Mouse (Mus musculus) bone marrow macrophage, adult 2 months (primary cell): ENCODE results near the gene Fkbp6. TPM values are rescaled to one million over a fixed set of nuclear protein-coding genes. Genes with fewer than 3 reads are reported as not detected.
"Not testable (repeated sequence)": the region's sequence is repeated elsewhere in the genome, so short reads cannot be mapped to it uniquely, and the experiment has no call there.

Experiments used
- H3K27ac ChIP-seq: 2 replicates; pipeline ENCODE4 v1.5.1; 2012; ENCODE audit warnings: low read depth, low read length; ENCODE audit not compliant: insufficient read depth
- H3K4me1 ChIP-seq: 2 replicates; pipeline ENCODE4 v1.6.1; 2012; ENCODE audit warnings: low read length; ENCODE audit not compliant: control insufficient read depth, insufficient read depth
- H3K4me3 ChIP-seq: 2 replicates; pipeline ENCODE4 v1.5.1; 2012; ENCODE audit warnings: mild to moderate bottlenecking, low read length, moderate library complexity; ENCODE audit not compliant: insufficient read depth
- CTCF ChIP-seq: IDR thresholded peaks from 2 replicates; pipeline ENCODE4 v1.5.1; 2012; ENCODE audit warnings: low read depth, mild to moderate bottlenecking, low read length, moderate library complexity
- POLR2A ChIP-seq: IDR thresholded peaks from 2 replicates; pipeline ENCODE4 v1.6.1; 2012; ENCODE audit warnings: mild to moderate bottlenecking, low read depth, low read length, borderline replicate concordance
- polyA plus RNA-seq: library from polyadenylated mRNA; stranded (reverse); fragments of >200 nt; gene quantifications from 2 replicates; pipeline ENCODE4 v1.2.4, GENCODE M21; 2012; ENCODE audit not compliant: missing spikeins, insufficient read depth, insufficient read length

Gene Fkbp6
- polyA plus RNA-seq, 1 experiment, result not detected

GRCm38 (mm10) chr5:135373601-135374000, 23.8 kb upstream of the Fkbp6 start:
- Histone ChIP-seq H3K4me3 (no peak overlapping the region), H3K4me1 (peaks cover 4% of the 10 kb centered on the region; the same call in 1 of the 2 replicates), H3K27ac (no peak overlapping the region)
- TF ChIP-seq CTCF (no peak), POLR2A (no peak)

DNA sequence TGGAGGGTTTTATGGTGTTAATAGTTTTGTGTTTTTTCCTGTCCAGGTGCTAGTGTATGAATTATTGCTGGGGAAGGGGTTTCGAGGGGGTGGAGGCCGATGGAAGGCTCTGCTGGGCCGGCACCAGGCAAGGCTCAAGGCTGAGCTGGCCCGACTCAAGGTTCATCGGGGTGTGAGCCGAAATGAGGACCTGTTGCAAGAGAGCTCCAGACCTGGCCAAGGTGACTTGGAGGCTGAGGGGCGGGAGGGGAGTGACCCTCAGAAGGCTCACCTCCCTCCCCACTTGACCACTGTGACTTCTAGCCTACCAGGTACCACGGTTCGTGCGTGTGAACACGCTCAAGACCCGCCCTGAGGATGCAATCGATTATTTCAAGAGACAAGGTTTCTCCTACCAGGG, 21.4 kb upstream of the Fkbp6 start:
- Histone ChIP-seq H3K27ac (no peak overlapping the region), H3K4me3 (no peak overlapping the region), H3K4me1 (peaks cover 4% of the 10 kb centered on the region; the same call in 1 of the 2 replicates)
- TF ChIP-seq CTCF (no peak), POLR2A (no peak)

GRCm38 (mm10) chr5:135369787-135370654, 20.2 kb upstream of the Fkbp6 start, which contains the start of gene Nsun5:
TSS of gene Nsun5 (plus strand) at chr5:135369953.
- Histone ChIP-seq H3K4me1 (peaks cover 4% of the 10 kb centered on the region; the same call in 1 of the 2 replicates), H3K27ac (peak within 1 kb of the TSS; percentile 79)
- TF ChIP-seq CTCF (no peak), POLR2A (no peak)

GRCm38 (mm10) chr5:135369196-135369595, 19.4 kb upstream of the Fkbp6 start:
- Histone ChIP-seq H3K4me3 (peak overlapping the region; percentile 99), H3K27ac (peak overlapping the region; percentile 79)
- H3K4me1 ChIP-seq, result not testable (repeated sequence)

More at GRCm38 (mm10) chr5:135369787-135370654, 20.2 kb upstream of the Fkbp6 start, which contains the start of gene Nsun5:
- peak within 1 kb of the TSS; percentile 99 for H3K4me3 ChIP-seq

DNA sequence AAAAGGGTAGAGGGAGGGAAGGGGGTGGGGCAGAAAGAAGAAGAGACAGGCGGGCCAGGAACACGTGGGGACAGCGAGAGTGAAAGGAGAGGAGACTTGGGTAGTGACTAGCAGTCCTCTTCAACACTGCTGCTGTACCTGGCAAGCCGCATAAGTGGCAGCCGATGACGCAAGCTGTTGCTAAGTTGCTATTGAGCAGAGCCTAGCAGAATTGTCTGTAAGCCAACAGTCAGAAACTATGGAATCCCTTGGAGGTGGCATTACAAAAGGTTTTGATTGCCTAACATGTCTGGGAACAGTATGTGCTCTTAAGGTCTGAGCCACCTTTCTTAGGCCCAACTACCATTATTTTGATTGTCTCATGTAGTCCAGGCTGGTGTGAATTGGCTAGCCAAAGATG, 18.5 kb upstream of the Fkbp6 start:
- H3K4me1 ChIP-seq, result peaks cover 4% of the 10 kb centered on the region; the same call in 1 of the 2 replicates
- no peak overlapping the region for H3K4me3 ChIP-seq
- no peak overlapping the region for H3K27ac ChIP-seq
- no peak for TF ChIP-seq CTCF
- TF ChIP-seq POLR2A, result no peak

DNA sequence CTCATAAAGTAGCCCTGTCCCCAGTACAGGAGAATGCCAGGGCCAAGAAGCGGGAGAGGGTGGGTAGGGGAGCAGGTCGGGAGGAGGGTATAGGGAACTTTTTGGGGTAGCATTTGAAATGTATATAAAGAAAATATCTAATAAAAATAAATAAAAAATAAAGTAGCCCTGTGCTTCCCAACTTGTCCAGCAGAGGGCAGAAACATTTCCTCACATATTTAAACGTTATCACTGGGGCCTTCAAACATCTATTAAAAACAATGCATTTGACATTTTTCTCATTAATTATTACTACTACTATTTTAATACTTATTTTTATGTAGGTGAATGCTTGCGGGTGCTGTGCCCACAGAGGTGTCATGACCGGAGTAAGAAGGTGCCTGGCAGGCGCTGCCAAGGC, 18.0 kb upstream of the Fkbp6 start:
- no peak for TF ChIP-seq POLR2A
- peak; percentile 16 for TF ChIP-seq CTCF
- peaks cover 4% of the 10 kb centered on the region; the same call in 1 of the 2 replicates for H3K4me1 ChIP-seq
- H3K27ac ChIP-seq, result no peak overlapping the region

GRCm38 (mm10) chr5:135363540-135363939, 13.7 kb upstream of the Fkbp6 start:
- Histone ChIP-seq H3K4me1 (no peaks in the 10 kb centered on the region), H3K4me3 (no peak overlapping the region), H3K27ac (no peak overlapping the region)
- TF ChIP-seq CTCF, result peak; percentile 43; the same call in 1 of the 2 replicates
- no peak for TF ChIP-seq POLR2A

More for the DNA sequence above, 18.0 kb upstream of the Fkbp6 start:
- H3K4me3 ChIP-seq, result no peak overlapping the region

- no peak overlapping the region for H3K4me3 ChIP-seq
- H3K4me1 ChIP-seq, result no peaks in the 10 kb centered on the region
- no peak for TF ChIP-seq CTCF
- no peak overlapping the region for H3K27ac ChIP-seq
Measured at GRCm38 (mm10) chr5:135362572-135362971, 12.7 kb upstream of the Fkbp6 start.

- no peak overlapping the region for H3K4me3 ChIP-seq
- TF ChIP-seq CTCF (no peak), POLR2A (no peak)
- no peaks in the 10 kb centered on the region for H3K4me1 ChIP-seq
- no peak overlapping the region for H3K27ac ChIP-seq
Measured at GRCm38 (mm10) chr5:135359772-135360171, 9.9 kb upstream of the Fkbp6 start.

GRCm38 (mm10) chr5:135357556-135357955, 7.7 kb upstream of the Fkbp6 start:
- Histone ChIP-seq H3K4me1 (no peaks in the 10 kb centered on the region), H3K4me3 (no peak overlapping the region), H3K27ac (no peak overlapping the region)
- TF ChIP-seq CTCF (no peak), POLR2A (no peak)
